Mouse (Mus musculus) bone marrow macrophage, adult 2 months (primary cell): ENCODE data around the gene Calr3.

Experiments used
- CTCF ChIP-seq: IDR thresholded peaks from 2 replicates; pipeline ENCODE4 v1.5.1; 2012; ENCODE audit warnings: low read depth, mild to moderate bottlenecking, low read length, moderate library complexity
- POLR2A ChIP-seq: IDR thresholded peaks from 2 replicates; pipeline ENCODE4 v1.6.1; 2012; ENCODE audit warnings: mild to moderate bottlenecking, low read depth, low read length, borderline replicate concordance

GRCm38 (mm10) chr8:72487014-72487413, 43.3 kb upstream of the Calr3 start:
- TF ChIP-seq CTCF, result no peak
- TF ChIP-seq POLR2A, result no peak
